In genomic region chr5:75865096-75865495, GRCm38 (mm10) we compare ENCODE assay signal across 20 mouse cellular contexts.
"Had no signal": no experiment of that assay in that cellular context is flagged by ENCODE, and none has a peak within 500 bp of the region (broad histone marks: within the 10 kb centered on the region; RNA-seq: fewer than 3 reads in every experiment).

No protein-coding gene starts in this region.

- H3K4me1 ChIP-seq: liver, embryonic 15.5 days; neural tube, embryonic 13.5 days; neural tube, embryonic 15.5 days had no signal

- H3K27me3 ChIP-seq: neural tube, embryonic 13.5 days; neural tube, embryonic 15.5 days had no signal

- DNase-seq: lung, adult 18-20 months; lung, embryonic 14.5 days; lung, postnatal 10 days; lung, postnatal 4 days; midbrain, embryonic 14.5 days; retina, postnatal 1 day; right cerebral cortex, adult 18-20 months; right cerebral cortex, postnatal 25 days; right cerebral cortex, postnatal 4 days; spleen, adult 18-20 months; thymus, adult 18-20 months; thymus, postnatal 14 days; thymus, postnatal 36 days had no signal

- H3K9ac ChIP-seq: liver, embryonic 15.5 days; lung, embryonic 14.5 days; midbrain, embryonic 12.5 days; neural tube, embryonic 13.5 days; neural tube, embryonic 15.5 days had no signal

- H3K4me3 ChIP-seq: liver, embryonic 15.5 days; midbrain, embryonic 10.5 days; midbrain, embryonic 12.5 days; myocyte; neural tube, embryonic 13.5 days; neural tube, embryonic 15.5 days had no signal

- H3K27ac ChIP-seq: liver, embryonic 15.5 days; midbrain, embryonic 10.5 days; midbrain, embryonic 12.5 days; neural tube, embryonic 13.5 days; neural tube, embryonic 15.5 days had no signal

- H3K36me3 ChIP-seq: liver, embryonic 15.5 days; midbrain, embryonic 10.5 days; midbrain, embryonic 12.5 days; neural tube, embryonic 13.5 days; neural tube, embryonic 15.5 days had no signal

- ATAC-seq: midbrain, embryonic 16.5 days had no signal

- H3K9me3 ChIP-seq: liver, embryonic 15.5 days; neural tube, embryonic 15.5 days had no signal

- H3K4me2 ChIP-seq: liver, embryonic 15.5 days; lung, embryonic 14.5 days; midbrain, embryonic 12.5 days; neural tube, embryonic 13.5 days; neural tube, embryonic 15.5 days had no signal
